Mouse (Mus musculus) heart, postnatal 10 days (tissue): Measurements from ENCODE around the gene Lgals4. TPM values are rescaled to one million over a fixed set of nuclear protein-coding genes. Genes with fewer than 3 reads are reported as not detected.

Source experiments
- DNase-seq, 2 experiments: peaks; one replicate each; pipeline ENCODE4 v3.0.0; 2021
- intact Hi-C: fragments of 180-260 bp; cut with DNase I; formaldehyde crosslinking; loops from one replicate; pipeline ENCODE4 v1.15.1; 2025
- total RNA-seq, 2 experiments: library from RNA; stranded (reverse); gene quantifications; 2 replicates each; pipeline ENCODE4 v1.2.3; 2021

Gene Lgals4
- total RNA-seq, 2 experiments from 2014 or later: 35.0 to 35.8 TPM

GRCm38 (mm10) chr7:28820358-28821260 is 13.0 kb upstream of the Lgals4 start:
- intact Hi-C loops: loop anchor here (1.0 kb wide), 1 partner anchor 8 kb away; no protein-coding TSS in a partner anchor
- DNase-seq: peak; percentile 74 to 75

- intact Hi-C loops: no loop called here
- peak; percentile 79 to 85 for DNase-seq
These were observed 12.3 kb upstream of the Lgals4 start for GRCm38 (mm10) chr7:28821261-28821831.

- intact Hi-C loops: no loop called here
- DNase-seq: no peak
These were observed 11.1 kb upstream of the Lgals4 start for GRCm38 (mm10) chr7:28822556-28822955.

- intact Hi-C loops: loop anchor here (1.0 kb wide), 1 partner anchor 10 kb away; no protein-coding TSS in a partner anchor
- DNase-seq: peak in 1 of 2 experiments; percentile 38
These were observed 10.4 kb upstream of the Lgals4 start for GRCm38 (mm10) chr7:28822993-28823903.

GRCm38 (mm10) chr7:28823932-28824331 is 9.7 kb upstream of the Lgals4 start:
- intact Hi-C loops: loop anchor here (1.0 to 2.0 kb wide), 2 partner anchors 11 to 15 kb away; partner anchors contain the start of gene Hnrnpl
- no peak for DNase-seq

GRCm38 (mm10) chr7:28824941-28825685 is 8.5 kb upstream of the Lgals4 start, which contains the start of gene Ech1:
Gene Ech1, plus strand, starts transcription at chr7:28825217.
- intact Hi-C loops: loop anchor here (2.0 kb wide), 1 partner anchor 16 kb away; the partner anchor contains the start of gene Hnrnpl
- peak; percentile 95 for DNase-seq

GRCm38 (mm10) chr7:28825686-28826401 is 7.8 kb upstream of the Lgals4 start:
- DNase-seq: peak; percentile 67 to 72
- intact Hi-C loops: loop anchor here (2.0 kb wide), 3 partner anchors 17 to 41 kb away; partner anchors contain the start of gene Hnrnpl

- DNase-seq: peak in 1 of 2 experiments; percentile 32
- intact Hi-C loops: loop anchor here (2.0 kb wide), 2 partner anchors 32 to 40 kb away; no protein-coding TSS in a partner anchor
These were observed 7.3 kb upstream of the Lgals4 start for GRCm38 (mm10) chr7:28826402-28826772.

GRCm38 (mm10) chr7:28827338-28827737 is 6.3 kb upstream of the Lgals4 start:
- intact Hi-C loops: loop anchor here (1.0 to 2.0 kb wide), 3 partner anchors 14 to 39 kb away; no protein-coding TSS in a partner anchor
- DNase-seq: peak in 1 of 2 experiments; percentile 71

GRCm38 (mm10) chr7:28829821-28830220 is 3.8 kb upstream of the Lgals4 start:
- peak; percentile 80 to 81 for DNase-seq
- intact Hi-C loops: no loop called here

- DNase-seq: peak in 1 of 2 experiments; percentile 50
These were observed 2.7 kb upstream of the Lgals4 start for GRCm38 (mm10) chr7:28830981-28831380.

GRCm38 (mm10) chr7:28831411-28832125 is 2.1 kb upstream of the Lgals4 start:
- peak in 1 of 2 experiments; percentile 12 for DNase-seq
- intact Hi-C loops: no loop called here

More at GRCm38 (mm10) chr7:28830981-28831380, 2.7 kb upstream of the Lgals4 start:
- intact Hi-C loops: no loop called here

GRCm38 (mm10) chr7:28832137-28832536 is 1.5 kb upstream of the Lgals4 start:
- intact Hi-C loops: no loop called here
- peak in 1 of 2 experiments; percentile 13 for DNase-seq

- intact Hi-C loops: no loop called here
- DNase-seq: no peak
These were observed 3.3 kb downstream of the Lgals4 start for GRCm38 (mm10) chr7:28836936-28837335.

GRCm38 (mm10) chr7:28838331-28838730 is 4.7 kb downstream of the Lgals4 start:
- DNase-seq: no peak
- intact Hi-C loops: no loop called here

- intact Hi-C loops: no loop called here
- no peak for DNase-seq
These were observed 13.6 kb downstream of the Lgals4 start for GRCm38 (mm10) chr7:28847273-28847672.

GRCm38 (mm10) chr7:28849700-28850236 is 16.1 kb downstream of the Lgals4 start:
- DNase-seq: peak in 1 of 2 experiments; percentile 35
- intact Hi-C loops: no loop called here

GRCm38 (mm10) chr7:28850642-28851041 is 17.0 kb downstream of the Lgals4 start:
- intact Hi-C loops: no loop called here
- no peak for DNase-seq
